Mouse (Mus musculus) CD8-positive naive resting alpha-beta T cell, adult 2 months (primary cell): ENCODE data around the gene Mst1.

Experiments used
- DNase-seq, 2 experiments: peaks; one replicate each; pipeline ENCODE4 v3.0.0; 2022; ENCODE audit warnings: low read depth in 2 of 2, low spot score in 2 of 2

Gene Mst1

DNA sequence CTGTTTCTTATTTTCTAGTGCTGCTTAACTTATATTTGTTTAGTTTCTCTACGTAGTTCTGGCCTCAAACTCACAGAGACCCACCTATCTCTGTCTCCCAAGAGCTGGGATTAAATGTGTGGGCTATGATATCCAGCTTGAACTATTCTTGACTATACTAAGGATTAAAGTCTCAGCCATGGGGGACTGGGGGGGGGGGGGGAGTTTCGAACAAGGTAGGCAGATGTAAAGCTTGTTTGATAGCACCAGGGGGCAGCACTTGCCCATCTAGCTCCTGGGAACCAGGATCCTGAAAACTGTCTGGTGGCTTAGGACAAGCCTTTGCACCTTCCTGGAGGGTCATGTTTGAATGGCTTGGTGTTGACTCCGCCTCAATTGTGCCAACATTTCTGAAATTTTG lies 15.3 kb downstream of the Mst1 start:
- peak; percentile 35 to 59 for DNase-seq

- no peak for DNase-seq
Observed at GRCm38 (mm10) chr9:108095949-108096712, 15.9 kb downstream of the Mst1 start.

GRCm38 (mm10) chr9:108099619-108100018 lies 19.4 kb downstream of the Mst1 start:
- no peak for DNase-seq

GRCm38 (mm10) chr9:108104766-108105548 lies 24.7 kb downstream of the Mst1 start:
- DNase-seq = no peak

- no peak for DNase-seq
Observed at GRCm38 (mm10) chr9:108105549-108105863, 25.3 kb downstream of the Mst1 start.

- DNase-seq = no peak
Observed at GRCm38 (mm10) chr9:108106090-108106489, 25.9 kb downstream of the Mst1 start.

DNA sequence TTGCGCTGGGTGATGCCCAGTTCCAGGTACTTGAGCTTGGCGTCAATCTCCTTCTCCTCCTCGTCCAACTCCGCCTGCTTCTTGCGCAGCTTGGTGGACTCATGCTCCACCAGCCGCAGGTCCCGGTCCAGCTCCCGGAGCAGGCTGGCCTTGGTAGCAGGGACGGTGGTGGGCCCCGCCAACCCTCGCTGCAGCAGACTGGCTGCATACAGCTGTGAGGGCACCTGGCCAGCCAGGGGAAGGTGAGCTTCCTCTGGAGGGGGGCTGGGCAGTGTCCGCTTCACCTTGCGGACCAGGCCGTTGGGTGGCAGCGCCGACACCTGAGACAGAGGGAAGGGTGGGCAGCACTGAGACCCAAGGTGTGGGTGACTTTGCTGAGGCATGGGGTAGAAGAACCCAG lies 27.6 kb downstream of the Mst1 start:
- DNase-seq = no peak

GRCm38 (mm10) chr9:108110160-108110559 lies 29.9 kb downstream of the Mst1 start:
- DNase-seq = no peak

DNA sequence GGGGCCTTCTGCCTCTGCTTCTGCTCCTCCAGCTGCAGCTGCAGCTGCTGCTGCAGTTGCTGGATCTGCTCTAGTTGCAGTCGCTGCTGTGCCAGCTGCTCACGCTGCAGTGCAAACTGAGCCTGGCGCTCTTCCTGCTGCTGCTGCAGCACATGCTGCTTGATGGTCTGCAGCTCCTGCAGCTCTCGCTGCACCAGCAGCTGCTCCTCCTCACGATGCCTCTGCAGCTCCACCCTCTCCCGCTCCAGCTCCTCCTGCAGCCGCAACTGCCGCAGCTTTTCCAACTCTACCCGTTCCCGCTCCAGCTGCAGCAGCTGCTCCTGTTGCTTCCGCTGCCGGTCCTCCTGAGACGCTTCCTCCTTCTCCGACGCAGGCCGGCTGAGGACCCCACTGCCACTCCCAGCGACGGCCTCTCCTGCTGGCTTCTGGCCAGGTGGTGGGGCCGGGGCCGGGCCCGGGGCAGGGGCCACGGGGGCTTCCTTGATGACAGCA lies 30.9 kb downstream of the Mst1 start:
- DNase-seq = no peak

DNA sequence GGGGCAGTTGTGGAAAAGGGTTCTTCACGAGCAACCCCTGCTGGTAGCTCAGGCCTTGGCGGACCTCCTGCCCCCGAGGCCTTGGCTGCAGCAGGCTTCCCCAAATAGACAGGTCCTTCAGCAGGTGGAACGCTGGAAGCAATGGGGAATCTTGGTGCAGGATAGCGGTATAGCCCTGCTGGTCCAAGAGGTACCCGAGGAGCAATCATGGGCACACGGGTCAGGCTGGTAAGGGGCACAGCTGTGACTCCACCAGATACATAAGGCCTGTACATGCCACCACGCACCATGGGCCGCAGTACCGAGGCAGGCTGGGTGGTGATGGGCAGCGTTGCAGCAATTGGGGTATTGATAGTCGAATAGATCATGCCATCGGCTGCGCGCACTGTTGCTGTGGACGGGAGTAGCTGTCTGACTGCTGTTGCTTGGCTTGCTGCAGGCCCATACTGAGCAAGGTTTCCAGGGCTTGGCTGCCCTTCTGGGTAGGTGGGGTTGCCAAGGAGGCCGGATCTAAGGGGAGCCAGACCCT lies 31.4 kb downstream of the Mst1 start:
- no peak for DNase-seq

GRCm38 (mm10) chr9:108112719-108113340 lies 32.6 kb downstream of the Mst1 start:
- no peak for DNase-seq

DNA sequence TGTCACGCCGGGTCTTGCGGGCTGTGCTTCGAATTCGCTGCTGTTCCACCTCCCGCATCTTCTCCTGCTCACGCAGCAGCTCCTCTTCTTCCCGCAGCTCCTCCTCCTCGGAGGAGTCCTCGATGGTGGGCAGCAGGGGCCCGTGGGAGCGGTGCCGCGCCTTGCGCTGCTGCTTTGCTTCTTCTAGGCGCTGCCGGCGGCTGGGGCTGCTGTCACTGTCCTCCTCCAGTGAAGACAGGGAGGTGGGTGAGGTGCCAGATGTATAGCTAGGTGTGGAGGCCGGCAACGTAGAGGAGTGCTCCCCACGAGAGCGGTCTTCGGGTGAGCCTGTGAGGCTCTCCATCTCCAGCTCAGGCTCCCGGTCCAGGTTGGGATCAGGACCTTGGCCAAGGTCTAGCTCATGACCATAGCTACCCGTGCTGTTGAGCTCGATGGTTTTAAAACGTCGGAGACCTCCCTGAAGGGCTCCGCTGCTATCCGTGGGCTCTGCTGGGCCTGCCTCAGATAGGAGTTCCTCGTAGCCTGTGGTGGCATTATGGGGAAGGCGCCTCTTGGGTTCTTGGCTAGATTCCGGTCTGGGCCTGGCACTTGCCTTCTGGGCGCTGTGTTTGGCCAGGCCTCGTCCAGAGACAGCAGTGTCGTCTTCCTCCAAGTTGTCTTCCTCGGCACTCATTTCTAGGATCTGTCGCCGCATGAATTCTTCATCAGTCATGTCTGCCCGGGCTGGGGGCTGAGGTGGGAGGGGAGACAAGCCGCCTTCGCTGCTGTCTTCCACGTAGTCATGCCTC lies 35.2 kb downstream of the Mst1 start:
- no peak for DNase-seq

- no peak for DNase-seq
Observed at GRCm38 (mm10) chr9:108117143-108117542, 36.9 kb downstream of the Mst1 start.

- no peak for DNase-seq
Observed at GRCm38 (mm10) chr9:108119891-108120411, 39.7 kb downstream of the Mst1 start.

DNA sequence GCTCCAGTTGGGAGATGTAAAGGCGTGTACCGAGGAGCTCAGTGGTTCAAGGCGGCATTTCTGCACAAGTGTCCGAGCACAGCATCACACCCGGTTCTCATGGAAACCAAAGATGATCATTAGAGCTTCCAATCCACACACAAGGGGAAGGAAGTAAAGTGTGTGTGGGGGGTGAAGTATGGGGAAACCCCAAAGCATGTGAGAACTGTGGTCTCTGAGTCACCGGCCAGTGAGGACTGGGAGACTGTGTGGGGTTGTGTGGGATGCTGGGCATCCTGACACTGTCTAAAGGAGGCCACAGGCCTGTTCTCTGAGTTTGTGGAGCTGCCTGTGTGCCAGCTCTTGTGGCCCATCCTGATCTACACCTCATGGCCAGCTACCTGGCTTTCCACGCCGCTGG lies 40.4 kb downstream of the Mst1 start:
- DNase-seq = no peak

GRCm38 (mm10) chr9:108121170-108121969 lies 41.1 kb downstream of the Mst1 start:
- DNase-seq = no peak

- DNase-seq = no peak
Observed at GRCm38 (mm10) chr9:108123916-108124315, 43.7 kb downstream of the Mst1 start.

DNA sequence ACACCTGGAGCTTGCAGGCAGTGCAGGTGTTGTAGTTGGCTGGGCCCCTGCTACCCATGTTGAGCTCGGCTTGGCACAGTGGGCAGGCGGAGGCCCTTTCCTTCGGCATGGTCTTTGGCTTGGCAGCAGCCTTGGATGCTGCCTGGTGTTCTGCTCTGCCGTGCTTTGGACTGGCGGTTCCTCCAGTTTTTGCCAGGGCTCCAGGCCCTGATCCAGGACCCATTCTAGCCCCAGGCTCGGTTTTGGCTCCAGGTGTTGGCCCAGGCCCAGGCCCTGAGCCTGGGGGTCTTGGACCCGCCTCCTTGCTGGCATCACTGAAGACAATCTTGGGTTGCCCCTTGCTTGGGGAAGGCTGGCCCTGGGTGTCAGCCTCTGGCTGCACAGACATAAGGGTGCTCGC lies 45.5 kb downstream of the Mst1 start:
- no peak for DNase-seq

DNA sequence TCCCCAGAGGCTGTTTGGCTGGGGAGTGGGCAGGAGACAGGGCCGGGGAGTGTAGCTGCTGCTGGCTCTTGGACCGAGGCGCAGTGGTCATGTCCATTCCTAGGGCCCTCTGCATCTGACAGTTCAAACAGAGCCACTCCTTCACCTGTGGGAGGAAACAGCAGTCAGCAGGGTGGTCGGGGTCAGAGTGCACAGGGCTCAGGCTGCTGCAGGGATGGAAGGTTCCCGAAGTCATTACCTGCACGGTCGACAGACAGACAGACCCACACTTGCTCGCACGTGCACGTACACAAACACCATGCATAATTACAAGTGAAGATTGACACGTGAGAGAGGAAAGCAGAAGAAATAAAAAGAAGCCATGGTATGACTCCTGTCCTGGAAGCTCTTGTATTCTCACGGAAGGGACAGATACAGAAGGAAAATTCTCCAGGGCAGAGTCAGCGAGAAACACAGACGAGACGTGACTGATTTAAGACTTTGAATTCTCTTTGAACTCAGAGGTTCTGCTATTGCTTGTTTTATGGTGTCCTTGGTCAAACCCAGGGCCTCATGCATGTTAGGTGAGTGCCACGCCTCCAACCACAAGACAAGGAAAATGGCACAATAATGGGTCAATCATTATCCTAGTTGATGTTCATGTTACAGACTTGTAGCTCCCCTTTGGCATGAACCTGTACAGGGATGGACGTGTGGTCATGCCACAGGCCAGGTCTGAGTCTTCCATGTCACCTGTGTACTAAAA lies 46.4 kb downstream of the Mst1 start:
- no peak for DNase-seq
